Mouse (Mus musculus) embryo, embryonic 11 days (tissue): Measurements from ENCODE around the gene Slco6d1.
"Not testable (repeated sequence)": the region's sequence is repeated elsewhere in the genome, so short reads cannot be mapped to it uniquely, and the experiment has no call there.

Source experiments
- DNase-seq: peaks from one replicate; pipeline ENCODE4 v3.0.0-alpha.2; 2015

Slco6d1 gene

GRCm38 (mm10) chr1:98420824-98421223, at the start of gene Slco6d1:
Slco6d1 (plus strand) TSS chr1:98421124.
- no peak for DNase-seq

- peak; percentile 1 for DNase-seq
Observed at GRCm38 (mm10) chr1:98392001-98392400, 28.9 kb upstream of the Slco6d1 start.

GRCm38 (mm10) chr1:98447929-98448328, 27.0 kb downstream of the Slco6d1 start:
- DNase-seq: no peak

GRCm38 (mm10) chr1:98459224-98459623, 38.3 kb downstream of the Slco6d1 start:
- not testable (repeated sequence) for DNase-seq

- DNase-seq: not testable (repeated sequence)
Observed at GRCm38 (mm10) chr1:98476381-98476780, 55.5 kb downstream of the Slco6d1 start.

GRCm38 (mm10) chr1:98479243-98479642, 58.3 kb downstream of the Slco6d1 start:
- no peak for DNase-seq

GRCm38 (mm10) chr1:98505982-98506381, 85.1 kb downstream of the Slco6d1 start:
- no peak for DNase-seq

GRCm38 (mm10) chr1:98522977-98523376, 102.1 kb downstream of the Slco6d1 start:
- DNase-seq: peak; percentile 4

GRCm38 (mm10) chr1:98523537-98523936, 102.6 kb downstream of the Slco6d1 start:
- no peak for DNase-seq

GRCm38 (mm10) chr1:98528368-98528767, 107.4 kb downstream of the Slco6d1 start:
- not testable (repeated sequence) for DNase-seq

GRCm38 (mm10) chr1:98545372-98545771, 124.4 kb downstream of the Slco6d1 start:
- DNase-seq: no peak

- no peak for DNase-seq
Observed at GRCm38 (mm10) chr1:98554388-98554787, 133.5 kb downstream of the Slco6d1 start.

- no peak for DNase-seq
Observed at GRCm38 (mm10) chr1:98565701-98566100, 144.8 kb downstream of the Slco6d1 start.
